Mouse (Mus musculus) G1E (cell line): ENCODE measurements at regions not wholly inside any gene's neighbourhood (a gene's known extent, or its start where the extent isn't known, plus 50 kb on each side); places are given as distances from the start of the nearest gene placed in this dataset.

ENCODE experiments used
- ATAC-seq: 2 replicates; pipeline ENCODE4 v1.8.0; 2016; ENCODE audit warnings: mild to moderate bottlenecking; ENCODE audit not compliant: insufficient number of reproducible peaks, poor library complexity, low FRiP score, severe bottlenecking; ENCODE audit errors: extremely low read depth
- DNase-seq: peaks from one replicate; pipeline ENCODE4 v3.0.0; 2012; ENCODE audit warnings: low spot score
- H3K27me3 ChIP-seq: 2 replicates; pipeline ENCODE4 v1.6.1; 2012; ENCODE audit warnings: mild to moderate bottlenecking, low read length, inconsistent platforms; ENCODE audit not compliant: insufficient read depth
- H3K36me3 ChIP-seq: replicated peaks from 2 replicates; pipeline ENCODE3; 2012; ENCODE audit warnings: mild to moderate bottlenecking, inconsistent platforms
- H3K4me1 ChIP-seq: 2 replicates; pipeline ENCODE4 v1.6.1; 2012; ENCODE audit warnings: low read depth, low read length, inconsistent platforms, mixed read lengths; ENCODE audit not compliant: insufficient read depth
- H3K4me3 ChIP-seq: 2 replicates; pipeline ENCODE4 v1.5.1; 2012; ENCODE audit warnings: low read depth, mild to moderate bottlenecking, inconsistent platforms, low read length, moderate library complexity, mixed read lengths
- H3K9me3 ChIP-seq: replicated peaks from 2 replicates; pipeline ENCODE4 v1.6.1; 2012; ENCODE audit warnings: inconsistent platforms
- CTCF ChIP-seq: IDR thresholded peaks from 2 replicates; pipeline ENCODE4 v1.5.1; 2012; ENCODE audit warnings: low read depth, low read length, inconsistent platforms, mixed read lengths
- GATA1 ChIP-seq: IDR thresholded peaks from 2 replicates; pipeline ENCODE4 v1.6.1; 2012; ENCODE audit warnings: borderline replicate concordance, low read length, inconsistent platforms, mixed read lengths
- GATA2 ChIP-seq: IDR thresholded peaks from 2 replicates; pipeline ENCODE4 v1.6.1; 2012; ENCODE audit warnings: low read depth, low read length, inconsistent platforms, borderline replicate concordance
- POLR2AphosphoS5 ChIP-seq: IDR thresholded peaks from 2 replicates; pipeline ENCODE4 v1.6.1; 2012; ENCODE audit warnings: low read depth, low read length, inconsistent platforms; ENCODE audit not compliant: insufficient replicate concordance
- TAL1 ChIP-seq: conservative IDR thresholded peaks from 2 replicates; pipeline ENCODE4 v1.6.1; 2012; ENCODE audit warnings: low read depth, low read length, inconsistent platforms, mixed read lengths

DNA sequence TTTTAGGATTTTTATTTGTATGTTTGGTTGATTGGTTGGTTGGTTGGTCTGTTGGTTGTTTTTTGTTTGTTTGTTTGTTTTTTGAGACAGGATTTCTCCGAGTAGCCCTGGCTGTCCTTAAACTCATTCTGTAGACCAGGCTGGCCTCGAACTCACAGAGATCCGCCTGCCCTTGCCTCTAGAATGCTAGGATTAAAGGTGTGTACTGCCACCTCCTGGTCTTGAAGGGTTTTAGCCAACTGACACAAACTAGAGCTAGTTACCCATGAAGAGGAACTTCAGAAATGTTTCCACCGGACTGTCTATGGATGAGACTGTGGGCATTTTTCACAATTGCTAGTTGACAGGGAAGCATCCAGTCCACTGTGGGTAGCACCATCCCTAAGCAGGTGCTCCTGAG lies 191.7 kb downstream of the Matn1 start:
- Histone ChIP-seq H3K4me3 (no peak overlapping the region), H3K36me3 (no peaks in the 10 kb centered on the region), H3K27me3 (no peaks in the 10 kb centered on the region), H3K9me3 (no peaks in the 10 kb centered on the region), H3K4me1 (no peaks in the 10 kb centered on the region)
- TF ChIP-seq GATA1, result no peak
- no peak for TF ChIP-seq GATA2
- TF ChIP-seq POLR2AphosphoS5, result no peak
- no peak for TF ChIP-seq CTCF
- TF ChIP-seq TAL1, result no peak
- no peak for ATAC-seq
- DNase-seq, result no peak

DNA sequence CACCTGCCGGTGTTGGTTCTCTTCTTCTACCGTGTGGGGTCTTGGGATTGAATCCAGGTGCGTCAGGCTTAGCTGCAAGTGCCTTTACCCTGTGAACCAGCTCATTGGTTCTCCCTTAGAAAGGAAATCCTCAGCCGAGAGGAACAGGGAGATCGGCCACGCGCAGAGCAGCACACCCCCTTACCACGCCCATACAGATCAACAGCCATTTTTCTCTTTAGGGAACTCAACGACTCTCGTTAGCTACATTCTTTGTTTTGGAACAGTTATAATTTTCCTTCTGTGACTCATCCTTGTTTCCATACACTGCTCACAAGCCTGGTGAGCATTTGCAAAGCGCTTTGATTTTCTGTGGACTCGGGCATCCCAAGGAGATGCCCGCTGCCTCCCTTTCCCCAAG lies 194.7 kb downstream of the Matn1 start:
- no peaks in the 10 kb centered on the region for H3K9me3 ChIP-seq
- no peak overlapping the region for H3K4me3 ChIP-seq
- no peak for DNase-seq
- H3K27me3 ChIP-seq, result no peaks in the 10 kb centered on the region
- H3K36me3 ChIP-seq, result no peaks in the 10 kb centered on the region
- TF ChIP-seq CTCF, result no peak
- no peak for ATAC-seq
- H3K4me1 ChIP-seq, result no peaks in the 10 kb centered on the region

GRCm38 (mm10) chr4:131141890-131142465 lies 197.8 kb downstream of the Matn1 start:
- no peak for TF ChIP-seq GATA2
- TF ChIP-seq TAL1, result no peak
- no peak for TF ChIP-seq POLR2AphosphoS5
- no peak for TF ChIP-seq GATA1
- no peak for TF ChIP-seq CTCF
- H3K36me3 ChIP-seq, result no peaks in the 10 kb centered on the region

DNA sequence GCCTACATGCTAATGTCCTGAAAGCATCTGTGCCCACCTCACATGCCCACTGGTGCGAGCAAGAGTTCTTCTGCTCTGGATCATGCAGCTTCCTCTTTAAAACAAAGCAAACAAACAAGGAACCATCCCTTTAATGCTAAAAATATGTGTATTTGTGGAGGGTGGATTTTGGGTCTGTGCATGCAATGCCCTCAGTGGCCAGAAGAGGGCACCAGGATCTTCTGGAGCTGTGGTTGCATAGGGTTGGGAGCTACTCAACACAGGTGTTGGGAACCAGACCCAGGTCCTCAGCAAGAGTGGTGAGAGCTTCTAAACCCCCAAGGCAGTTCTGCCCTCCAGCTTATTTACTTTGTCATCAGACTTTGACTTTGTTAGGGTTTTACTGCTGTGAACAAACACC lies 201.3 kb downstream of the Matn1 start:
- Histone ChIP-seq H3K27me3 (no peaks in the 10 kb centered on the region), H3K4me1 (no peaks in the 10 kb centered on the region), H3K9me3 (peaks cover 4% of the 10 kb centered on the region; the same call in 1 of the 2 replicates), H3K4me3 (no peak overlapping the region), H3K36me3 (no peaks in the 10 kb centered on the region)
- DNase-seq, result no peak
- no peak for ATAC-seq
- TF ChIP-seq TAL1, result no peak
- no peak for TF ChIP-seq POLR2AphosphoS5
- peak; percentile 64 for TF ChIP-seq CTCF
- TF ChIP-seq GATA2, result no peak
- TF ChIP-seq GATA1, result no peak

More at GRCm38 (mm10) chr4:131141890-131142465, 197.8 kb downstream of the Matn1 start:
- Histone ChIP-seq H3K27me3 (no peaks in the 10 kb centered on the region), H3K9me3 (peaks cover 4% of the 10 kb centered on the region; the same call in 1 of the 2 replicates), H3K4me3 (no peak overlapping the region), H3K4me1 (no peaks in the 10 kb centered on the region)
- DNase-seq, result no peak
- no peak for ATAC-seq

DNA sequence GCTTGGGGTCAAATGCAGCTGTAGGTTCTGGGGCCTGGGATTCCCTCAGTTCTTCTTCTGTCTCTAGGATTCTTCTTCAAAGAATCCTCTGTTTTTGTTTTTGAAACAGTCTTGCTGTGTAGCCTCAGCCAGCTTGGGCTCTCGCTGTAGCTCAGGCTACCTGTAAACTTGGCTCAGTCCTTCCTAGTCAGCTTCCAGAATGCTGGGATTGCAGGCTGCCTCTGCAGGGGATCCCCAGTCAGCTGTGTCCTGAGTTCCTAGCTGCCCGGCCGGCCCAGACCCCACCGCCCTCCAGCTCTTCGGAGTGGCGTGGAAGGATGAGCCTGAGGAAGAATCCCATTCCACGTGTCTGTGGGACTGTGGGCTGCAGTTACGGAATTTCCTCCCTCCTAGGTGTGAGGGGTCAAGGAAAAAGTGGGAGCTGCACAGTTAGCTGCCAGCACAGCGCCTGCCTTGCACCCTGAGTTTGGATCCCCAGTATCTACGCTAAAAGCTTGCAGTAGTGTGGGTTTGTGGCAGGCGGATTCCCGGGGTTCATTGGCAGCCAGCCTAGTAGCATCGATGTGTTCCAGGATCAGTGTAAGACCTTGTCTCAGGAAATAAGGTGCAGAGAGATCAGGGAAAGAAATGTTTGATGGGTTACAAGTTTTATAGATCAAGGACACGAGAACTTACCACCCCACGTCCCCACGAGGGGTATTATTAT lies 204.0 kb downstream of the Matn1 start:
- H3K36me3 ChIP-seq, result no peaks in the 10 kb centered on the region
- DNase-seq (no peak), ATAC-seq (no peak)
- H3K9me3 ChIP-seq, result peaks cover 4% of the 10 kb centered on the region; the same call in 1 of the 2 replicates
- no peaks in the 10 kb centered on the region for H3K4me1 ChIP-seq
- no peak overlapping the region for H3K4me3 ChIP-seq
- H3K27me3 ChIP-seq, result no peaks in the 10 kb centered on the region
- TF ChIP-seq POLR2AphosphoS5 (no peak), TAL1 (no peak), GATA1 (no peak), GATA2 (no peak), CTCF (no peak)

DNA sequence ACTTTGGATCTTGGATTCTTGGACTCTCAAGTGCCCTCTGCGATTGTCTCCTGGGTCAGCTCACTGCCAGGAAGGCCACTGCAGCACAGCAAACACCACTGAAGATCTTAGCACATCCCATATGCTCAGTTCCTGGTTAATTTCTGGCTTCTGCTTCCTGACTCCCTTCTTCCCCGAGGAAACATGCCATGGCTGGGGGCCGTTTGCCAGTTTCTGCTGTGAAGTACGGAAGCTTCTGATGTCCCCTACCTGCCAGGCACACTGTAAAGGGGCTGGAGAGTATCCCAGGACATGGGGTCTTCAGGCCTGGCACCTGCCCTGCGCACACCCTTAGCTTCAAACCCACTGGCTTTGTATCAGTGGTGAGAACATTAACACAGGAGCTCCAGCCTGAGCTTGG lies 205.3 kb downstream of the Matn1 start:
- Histone ChIP-seq H3K4me1 (no peaks in the 10 kb centered on the region), H3K4me3 (no peak overlapping the region), H3K36me3 (no peaks in the 10 kb centered on the region), H3K27me3 (no peaks in the 10 kb centered on the region), H3K9me3 (peaks cover 4% of the 10 kb centered on the region; the same call in 1 of the 2 replicates)
- no peak for DNase-seq
- TF ChIP-seq GATA1, result no peak
- TF ChIP-seq TAL1, result no peak
- no peak for TF ChIP-seq POLR2AphosphoS5
- TF ChIP-seq GATA2, result no peak
- TF ChIP-seq CTCF, result no peak
- ATAC-seq, result no peak

DNA sequence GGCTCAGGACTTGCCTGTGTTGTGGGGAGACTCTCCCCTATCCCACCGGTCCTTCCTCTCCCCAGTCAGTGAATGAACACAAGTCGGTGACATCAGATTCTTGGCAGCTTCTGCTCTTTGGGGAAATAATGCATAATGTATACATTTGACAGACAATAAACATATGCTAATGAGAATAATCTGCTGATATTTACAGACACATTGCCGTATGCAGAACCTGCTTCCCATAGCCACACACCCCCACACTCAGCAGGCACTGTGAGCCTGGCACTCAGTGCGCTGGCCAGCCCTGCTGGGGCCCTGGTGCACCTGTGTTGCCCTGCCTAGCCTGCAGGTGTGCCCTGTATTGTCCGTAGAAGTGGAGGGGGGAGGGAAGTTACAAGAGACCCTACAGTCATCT lies 215.5 kb downstream of the Matn1 start:
- Histone ChIP-seq H3K27me3 (no peaks in the 10 kb centered on the region), H3K4me1 (no peaks in the 10 kb centered on the region), H3K36me3 (no peaks in the 10 kb centered on the region), H3K4me3 (no peak overlapping the region), H3K9me3 (no peaks in the 10 kb centered on the region)
- no peak for DNase-seq
- no peak for ATAC-seq
- TF ChIP-seq TAL1 (no peak), POLR2AphosphoS5 (no peak), GATA1 (no peak), CTCF (no peak), GATA2 (no peak)
